Mouse (Mus musculus) liver, adult 2 months (tissue): ENCODE data around the gene Ssh2. TPM values are rescaled to one million over a fixed set of nuclear protein-coding genes. Genes with fewer than 3 reads are reported as not detected.
A peak's percentile ranks its signal among the peaks of the same experiment; 100 is the strongest.

Experiments used
- DNase-seq: peaks from one replicate; pipeline ENCODE4 v3.0.0-alpha.2; 2011; ENCODE audit warnings: low read depth, low spot score; ENCODE audit errors: extremely low read depth
- H3K27ac ChIP-seq: fragments of 200-500 bp; replicated peaks from 2 replicates; pipeline ENCODE4 v1.5.1; 2012; ENCODE audit warnings: low read depth, mild to moderate bottlenecking, control low read depth, inconsistent platforms, low read length; ENCODE audit not compliant: insufficient read depth
- H3K27me3 ChIP-seq: fragments of 200-500 bp; 2 replicates; pipeline ENCODE4 v1.6.1; 2012; ENCODE audit warnings: mild to moderate bottlenecking, moderate library complexity, low read length, inconsistent platforms; ENCODE audit not compliant: control insufficient read depth, insufficient read depth
- H3K36me3 ChIP-seq: fragments of 200-500 bp; 2 replicates; pipeline ENCODE4 v1.6.1; 2012; ENCODE audit warnings: low read length, inconsistent platforms; ENCODE audit not compliant: control insufficient read depth, insufficient read depth
- H3K4me1 ChIP-seq: fragments of 200-500 bp; 2 replicates; pipeline ENCODE4 v1.6.1; 2011; ENCODE audit warnings: low read length; ENCODE audit not compliant: control insufficient read depth, insufficient read depth
- H3K4me3 ChIP-seq: fragments of 200-500 bp; 2 replicates; pipeline ENCODE4 v1.5.1; 2011; ENCODE audit warnings: low read depth, mild to moderate bottlenecking, control low read depth, low read length, moderate library complexity; ENCODE audit not compliant: insufficient read depth
- H3K79me2 ChIP-seq: fragments of 200-500 bp; 2 replicates; pipeline ENCODE4 v1.6.1; 2012; ENCODE audit warnings: inconsistent platforms, mild to moderate bottlenecking, low read length, moderate library complexity; ENCODE audit not compliant: control insufficient read depth, insufficient read depth
- H3K9ac ChIP-seq: fragments of 200-500 bp; 2 replicates; pipeline ENCODE4 v1.6.1; 2012; ENCODE audit warnings: low read depth, mild to moderate bottlenecking, control low read depth, inconsistent platforms, low read length
- CTCF ChIP-seq: fragments of 200-500 bp; IDR thresholded peaks from 2 replicates; pipeline ENCODE4 v1.5.1; 2011; ENCODE audit warnings: low read depth, low read length, control low read depth
- POLR2A ChIP-seq: fragments of 200-500 bp; IDR thresholded peaks from 2 replicates; pipeline ENCODE4 v1.6.1; 2011; ENCODE audit warnings: low read length, control low read depth; ENCODE audit not compliant: insufficient read depth; ENCODE audit errors: extremely low read depth
- WGBS: fragments of 180-500 bp; shearing (Covaris S2); methylation state at CpG from one replicate; pipeline ENCODE4 v1.1.7; 2018; 5-methylcytosine and 5-hydroxymethylcytosine counted together
- polyA plus RNA-seq: library from polyadenylated mRNA; depleted of rRNA; stranded (reverse); fragments of >200 nt; gene quantifications from 2 replicates; pipeline ENCODE4 v1.2.3, GENCODE M21; 2012
- total RNA-seq: library from RNA; depleted of rRNA; stranded (reverse); fragments of >200 nt; gene quantifications from 2 replicates; pipeline ENCODE4 v1.2.3, GENCODE M21; 2014

The Ssh2 gene
- total and polyA plus RNA-seq, 2 experiments, result 3.7 to 20.1 TPM

DNA sequence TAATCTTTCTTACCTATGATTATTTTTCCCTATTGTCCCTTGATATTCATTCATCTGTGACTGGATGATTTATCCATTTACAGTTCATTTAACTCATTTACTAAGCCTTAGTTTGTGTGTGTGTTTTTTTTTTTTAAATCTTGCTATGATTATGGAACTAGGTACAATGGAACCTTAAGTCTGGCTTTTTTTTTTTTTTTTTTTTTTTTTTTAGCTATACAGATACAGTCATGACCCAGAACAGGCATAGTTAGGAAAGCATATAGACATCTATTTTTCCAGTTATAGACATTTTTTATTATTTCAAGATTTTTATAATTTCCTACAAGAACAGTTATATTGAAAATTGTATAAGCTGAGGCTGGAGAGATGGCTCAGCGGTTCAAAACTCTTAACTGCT is 19.2 kb downstream of the Ssh2 start:
- H3K27ac ChIP-seq, result no peak overlapping the region
- H3K4me1 ChIP-seq, result no peaks in the 10 kb centered on the region
- no peaks in the 10 kb centered on the region for H3K27me3 ChIP-seq
- TF ChIP-seq POLR2A, result no peak
- no peak overlapping the region for H3K9ac ChIP-seq
- DNase-seq, result no peak
- no peak overlapping the region for H3K4me3 ChIP-seq
- WGBS, result 100% methylated on average over 1 of the region's 1 CpGs
- no peaks in the 10 kb centered on the region for H3K79me2 ChIP-seq
- H3K36me3 ChIP-seq, result no peaks in the 10 kb centered on the region

DNA sequence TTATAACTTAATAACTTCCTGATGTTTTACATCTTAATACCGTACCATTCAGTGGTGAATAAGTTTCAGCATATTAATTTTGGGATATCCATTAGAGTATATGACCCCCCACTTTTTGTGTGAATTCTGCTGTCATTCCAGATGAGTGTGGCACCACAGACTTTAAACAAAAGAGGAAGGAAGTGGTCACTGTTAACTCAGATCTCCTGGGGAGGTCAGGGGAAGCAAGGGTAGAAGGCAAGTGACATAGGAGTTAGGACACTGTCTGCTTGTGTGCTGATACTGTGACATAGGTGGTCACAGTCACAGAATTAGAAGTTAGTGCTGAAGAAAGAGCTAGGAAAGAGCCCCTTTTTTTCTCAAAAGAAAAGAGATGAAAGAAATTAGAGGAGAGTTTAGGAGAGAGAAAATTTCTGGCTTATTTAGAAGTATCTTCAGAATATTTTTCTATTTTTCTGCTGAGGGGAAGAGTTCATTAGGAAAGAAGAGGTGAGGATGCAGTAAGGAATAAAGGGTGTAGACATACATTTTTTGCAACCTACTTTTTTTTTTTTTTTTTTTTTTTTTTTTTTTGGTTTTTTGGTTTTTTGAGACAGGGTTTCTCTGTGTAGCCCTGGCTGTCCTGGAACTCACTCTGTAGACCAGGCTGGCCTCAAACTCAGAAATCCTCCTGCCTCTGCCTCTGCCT is 23.7 kb downstream of the Ssh2 start:
- Histone ChIP-seq H3K4me3 (no peak overlapping the region), H3K4me1 (no peaks in the 10 kb centered on the region), H3K36me3 (no peaks in the 10 kb centered on the region), H3K9ac (no peak overlapping the region), H3K27ac (no peak overlapping the region), H3K79me2 (no peaks in the 10 kb centered on the region), H3K27me3 (no peaks in the 10 kb centered on the region)
- WGBS, result 83% methylated on average over 1 of the region's 1 CpGs
- no peak for DNase-seq
- TF ChIP-seq POLR2A (no peak), CTCF (no peak)

DNA sequence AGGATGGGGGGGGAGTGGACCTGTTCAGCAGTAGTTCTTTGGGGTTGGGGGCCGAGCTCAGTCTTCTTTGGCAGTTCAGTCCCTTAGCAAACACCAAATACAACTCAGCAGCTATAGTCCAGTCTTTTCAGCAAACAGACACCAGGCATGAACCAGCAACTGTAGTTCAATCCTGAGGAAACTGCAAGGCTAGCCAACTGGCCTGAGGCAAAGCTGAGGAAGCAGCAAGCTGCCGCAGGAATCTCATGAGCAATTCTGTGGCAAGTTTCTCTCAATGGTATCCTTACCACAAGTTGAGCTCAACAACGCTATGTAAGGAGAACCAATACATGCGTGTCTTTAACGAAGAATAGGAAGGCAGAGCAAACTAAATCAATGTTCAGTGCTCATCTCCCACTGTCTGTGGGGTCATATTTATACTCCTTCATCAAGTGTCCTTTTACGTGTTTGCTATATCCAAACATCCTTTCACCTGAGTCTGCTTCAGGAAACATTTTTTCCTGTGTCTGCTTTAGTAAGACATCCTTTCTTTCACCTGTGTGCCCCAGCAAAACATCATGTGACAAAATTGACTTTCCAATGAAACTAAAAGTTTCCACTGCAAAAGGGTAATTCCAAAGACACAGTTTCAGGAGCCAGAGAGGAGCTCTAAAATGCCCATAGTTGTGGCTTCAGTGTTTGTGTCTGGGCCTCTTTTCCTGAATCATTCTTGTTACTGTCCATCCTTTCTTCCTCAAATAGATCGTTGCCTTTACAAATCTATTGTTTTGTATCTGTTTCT is 24.6 kb downstream of the Ssh2 start:
- Histone ChIP-seq H3K27me3 (no peaks in the 10 kb centered on the region), H3K4me1 (no peaks in the 10 kb centered on the region), H3K4me3 (no peak overlapping the region), H3K79me2 (no peaks in the 10 kb centered on the region), H3K27ac (no peak overlapping the region), H3K9ac (no peak overlapping the region), H3K36me3 (no peaks in the 10 kb centered on the region)
- DNase-seq, result no peak
- TF ChIP-seq CTCF (no peak), POLR2A (no peak)
- 88% methylated on average over 7 of the region's 7 CpGs for WGBS

DNA sequence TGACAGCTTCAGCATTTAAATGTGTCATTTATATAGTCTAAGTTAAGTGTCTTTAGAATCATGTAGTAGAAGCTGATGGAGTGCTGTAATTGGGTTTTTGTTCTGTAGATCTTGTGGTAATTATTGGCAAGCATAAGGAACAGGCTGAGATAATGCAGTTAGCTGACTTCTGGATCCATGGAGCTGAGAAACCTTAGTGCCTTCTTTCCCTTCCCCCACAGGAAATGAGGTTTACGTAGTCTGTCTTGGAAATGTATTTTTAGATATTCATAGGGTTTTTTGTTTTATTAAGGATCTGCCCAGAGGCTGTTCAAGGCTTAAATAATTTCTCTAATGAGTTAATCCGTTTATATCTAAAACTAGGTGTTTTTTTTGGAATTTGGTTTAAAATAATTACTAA is 26.8 kb downstream of the Ssh2 start:
- Histone ChIP-seq H3K4me1 (no peaks in the 10 kb centered on the region), H3K9ac (no peak overlapping the region), H3K27me3 (no peaks in the 10 kb centered on the region), H3K4me3 (no peak overlapping the region), H3K79me2 (no peaks in the 10 kb centered on the region), H3K36me3 (no peaks in the 10 kb centered on the region), H3K27ac (no peak overlapping the region)
- 70% methylated on average over 2 of the region's 2 CpGs for WGBS
- peak; percentile 1 for DNase-seq
- no peak for TF ChIP-seq POLR2A
- TF ChIP-seq CTCF, result no peak

DNA sequence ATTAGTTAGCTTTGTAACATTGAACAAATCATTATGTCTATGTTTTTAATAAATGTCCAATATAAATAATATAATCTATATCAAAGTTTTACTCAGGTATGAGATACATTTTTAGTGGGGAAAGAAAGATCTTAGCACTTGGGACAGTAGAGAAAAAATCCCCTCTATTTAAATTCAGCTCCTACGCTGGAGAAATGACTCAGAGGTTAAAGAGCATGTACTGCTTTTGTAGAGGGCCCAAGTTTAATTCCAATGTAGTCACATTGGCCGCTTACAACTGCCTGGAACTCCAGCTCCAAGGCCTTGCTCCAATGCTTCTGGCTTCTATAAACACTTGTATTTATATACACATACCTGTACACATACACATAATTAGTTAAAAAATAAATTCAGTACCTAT is 36.7 kb downstream of the Ssh2 start:
- no peaks in the 10 kb centered on the region for H3K4me1 ChIP-seq
- H3K27me3 ChIP-seq, result no peaks in the 10 kb centered on the region
- no peaks in the 10 kb centered on the region for H3K36me3 ChIP-seq
- no peak overlapping the region for H3K27ac ChIP-seq
- H3K4me3 ChIP-seq, result no peak overlapping the region
- no peak overlapping the region for H3K9ac ChIP-seq
- no peak for DNase-seq
- no peaks in the 10 kb centered on the region for H3K79me2 ChIP-seq
- 90% methylated on average over 2 of the region's 2 CpGs for WGBS
- TF ChIP-seq POLR2A, result no peak
- TF ChIP-seq CTCF, result no peak

DNA sequence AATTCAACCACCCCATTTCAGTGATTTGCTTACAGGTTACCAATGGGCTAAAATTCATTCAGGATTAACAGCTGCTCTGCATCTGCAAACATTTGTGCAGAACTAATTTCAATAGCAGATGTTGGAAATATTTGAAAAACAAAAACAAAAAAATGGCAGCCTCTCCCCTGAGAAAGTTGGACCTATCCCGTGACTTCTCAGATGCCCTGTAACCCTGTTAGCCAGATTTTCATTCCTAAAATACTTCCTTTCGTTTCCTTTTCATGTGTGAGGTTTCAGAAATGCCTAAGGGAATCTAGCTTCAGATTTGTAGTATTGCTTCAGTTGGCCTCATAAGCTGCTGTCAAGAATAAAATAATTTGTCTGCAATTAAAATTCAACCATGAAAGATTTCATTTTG is 43.4 kb downstream of the Ssh2 start:
- Histone ChIP-seq H3K4me1 (no peaks in the 10 kb centered on the region), H3K9ac (no peak overlapping the region), H3K79me2 (no peaks in the 10 kb centered on the region), H3K27ac (no peak overlapping the region), H3K36me3 (no peaks in the 10 kb centered on the region), H3K27me3 (no peaks in the 10 kb centered on the region), H3K4me3 (no peak overlapping the region)
- no peak for TF ChIP-seq CTCF
- TF ChIP-seq POLR2A, result no peak
- 82% methylated on average over 2 of the region's 2 CpGs for WGBS
- no peak for DNase-seq
